Mouse (Mus musculus): ENCODE data around the gene Espn. TPM values are rescaled to one million over a fixed set of nuclear protein-coding genes. Genes with fewer than 3 reads are reported as not detected.

Espn gene
- total RNA-seq, 1 experiment = 5.6 TPM

DNA sequence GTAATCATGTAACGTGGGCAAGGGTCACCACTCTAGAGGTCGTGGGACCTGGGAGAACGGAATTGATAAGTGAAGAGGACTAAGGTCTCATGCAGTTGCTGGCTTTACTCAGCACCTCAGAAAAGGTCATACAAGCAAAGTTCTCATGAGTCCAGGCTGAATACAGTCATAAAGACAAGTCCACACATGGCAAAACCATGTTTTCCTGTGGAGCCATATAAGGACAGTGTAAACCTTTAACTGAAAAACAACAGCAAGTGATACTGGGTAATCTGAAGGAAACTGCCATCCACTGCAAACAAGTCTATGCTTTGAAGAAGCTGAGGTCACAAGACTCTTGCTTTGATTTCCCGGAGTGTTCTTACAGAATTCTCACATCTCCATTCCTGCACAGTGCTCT is 37.5 kb upstream of the Espn start:
- DNase-seq (ENCODE audit: low read depth, low spot score) = no peak
- Histone ChIP-seq H3K9me3 (ENCODE audit: control insufficient read depth, insufficient read depth, low read depth, low read length) (no peaks in the 10 kb centered on the region), H3K36me3 (ENCODE audit: control insufficient read depth, insufficient read depth, low read length, poor library complexity, severe bottlenecking) (no peaks in the 10 kb centered on the region), H3K9ac (ENCODE audit: insufficient read depth, low read depth, low read length, poor library complexity, severe bottlenecking) (no peak overlapping the region), H3K27ac (ENCODE audit: insufficient read depth, low read depth, low read length, poor library complexity, severe bottlenecking) (no peak overlapping the region), H3K4me1 (ENCODE audit: control insufficient read depth in 2 of 2, insufficient read depth in 2 of 2, low read length in 2 of 2, poor library complexity in 1 of 2) (peaks cover 5 to 23% of the 10 kb centered on the region in 2 experiments), H3K4me3 (ENCODE audit: insufficient read depth in 1 of 2, low read depth in 1 of 2, low read length in 2 of 2, poor library complexity in 1 of 2, severe bottlenecking in 1 of 2) (no peak overlapping the region)
- in situ Hi-C loops (cut with MboI; ENCODE audit: low sequenced_read_pairs in 2 of 2, unreplicated experiment in 2 of 2) = no loop called here
- TF ChIP-seq ZNF384 (IDR thresholded peaks at IDR 0.05; ENCODE audit: low read depth, low read length) (no peak), MAFK (IDR thresholded peaks at IDR 0.05; ENCODE audit: insufficient read depth, low read depth, low read length) (no peak), ZC3H11A (IDR thresholded peaks at IDR 0.05; ENCODE audit: borderline replicate concordance, low read depth, low read length) (no peak), HCFC1 (IDR thresholded peaks at IDR 0.05; ENCODE audit: borderline replicate concordance, insufficient read depth, low read length) (no peak), CHD2 (IDR thresholded peaks at IDR 0.05; ENCODE audit: low read depth, low read length) (no peak)

- Histone ChIP-seq H3K4me1 (ENCODE audit: control insufficient read depth in 2 of 2, insufficient read depth in 2 of 2, low read length in 2 of 2, poor library complexity in 1 of 2) (peaks cover 2 to 19% of the 10 kb centered on the region in 2 experiments), H3K4me3 (ENCODE audit: insufficient read depth in 1 of 2, low read depth in 1 of 2, low read length in 2 of 2, poor library complexity in 1 of 2, severe bottlenecking in 1 of 2) (no peak overlapping the region), H3K36me3 (ENCODE audit: control insufficient read depth, insufficient read depth, low read length, poor library complexity, severe bottlenecking) (no peaks in the 10 kb centered on the region), H3K27ac (ENCODE audit: insufficient read depth, low read depth, low read length, poor library complexity, severe bottlenecking) (no peak overlapping the region), H3K9me3 (ENCODE audit: control insufficient read depth, insufficient read depth, low read depth, low read length) (no peaks in the 10 kb centered on the region), H3K9ac (ENCODE audit: insufficient read depth, low read depth, low read length, poor library complexity, severe bottlenecking) (no peak overlapping the region)
- in situ Hi-C loops (cut with MboI; ENCODE audit: low sequenced_read_pairs in 2 of 2, unreplicated experiment in 2 of 2) = no loop called here
- DNase-seq (ENCODE audit: low read depth, low spot score) = no peak
- TF ChIP-seq HCFC1 (IDR thresholded peaks at IDR 0.05; ENCODE audit: borderline replicate concordance, insufficient read depth, low read length) = no peak
- no peak for TF ChIP-seq ZNF384 (IDR thresholded peaks at IDR 0.05; ENCODE audit: low read depth, low read length)
- TF ChIP-seq ZC3H11A (IDR thresholded peaks at IDR 0.05; ENCODE audit: borderline replicate concordance, low read depth, low read length) = no peak
- no peak for TF ChIP-seq CHD2 (IDR thresholded peaks at IDR 0.05; ENCODE audit: low read depth, low read length)
- no peak for TF ChIP-seq MAFK (IDR thresholded peaks at IDR 0.05; ENCODE audit: insufficient read depth, low read depth, low read length)
Observed at GRCm38 (mm10) chr4:152189071-152189470, 36.9 kb upstream of the Espn start.

GRCm38 (mm10) chr4:152188651-152189050 is 36.5 kb upstream of the Espn start:
- peaks cover 2 to 19% of the 10 kb centered on the region in 2 experiments for H3K4me1 ChIP-seq (ENCODE audit: control insufficient read depth in 2 of 2, insufficient read depth in 2 of 2, low read length in 2 of 2, poor library complexity in 1 of 2)

GRCm38 (mm10) chr4:152187142-152187541 is 35.0 kb upstream of the Espn start:
- Histone ChIP-seq H3K9ac (ENCODE audit: insufficient read depth, low read depth, low read length, poor library complexity, severe bottlenecking) (peak overlapping the region; percentile 28; the same call in 1 of the 2 replicates), H3K9me3 (ENCODE audit: control insufficient read depth, insufficient read depth, low read depth, low read length) (no peaks in the 10 kb centered on the region), H3K36me3 (ENCODE audit: control insufficient read depth, insufficient read depth, low read length, poor library complexity, severe bottlenecking) (no peaks in the 10 kb centered on the region; the same call in 1 of the 2 replicates), H3K4me3 (ENCODE audit: insufficient read depth in 1 of 2, low read depth in 1 of 2, low read length in 2 of 2, poor library complexity in 1 of 2, severe bottlenecking in 1 of 2) (no peak overlapping the region), H3K27ac (ENCODE audit: insufficient read depth, low read depth, low read length, poor library complexity, severe bottlenecking) (no peak overlapping the region), H3K4me1 (ENCODE audit: control insufficient read depth in 2 of 2, insufficient read depth in 2 of 2, low read length in 2 of 2, poor library complexity in 1 of 2) (peaks cover 1 to 16% of the 10 kb centered on the region in 2 experiments)
- in situ Hi-C loops (cut with MboI; ENCODE audit: low sequenced_read_pairs in 2 of 2, unreplicated experiment in 2 of 2) = no loop called here
- TF ChIP-seq CHD2 (IDR thresholded peaks at IDR 0.05; ENCODE audit: low read depth, low read length) = no peak
- TF ChIP-seq MAFK (IDR thresholded peaks at IDR 0.05; ENCODE audit: insufficient read depth, low read depth, low read length) = no peak
- no peak for TF ChIP-seq ZC3H11A (IDR thresholded peaks at IDR 0.05; ENCODE audit: borderline replicate concordance, low read depth, low read length)
- DNase-seq (ENCODE audit: low read depth, low spot score) = no peak

More at GRCm38 (mm10) chr4:152188651-152189050, 36.5 kb upstream of the Espn start:
- Histone ChIP-seq H3K4me3 (ENCODE audit: insufficient read depth in 1 of 2, low read depth in 1 of 2, low read length in 2 of 2, poor library complexity in 1 of 2, severe bottlenecking in 1 of 2) (no peak overlapping the region), H3K9me3 (ENCODE audit: control insufficient read depth, insufficient read depth, low read depth, low read length) (no peaks in the 10 kb centered on the region), H3K9ac (ENCODE audit: insufficient read depth, low read depth, low read length, poor library complexity, severe bottlenecking) (no peak overlapping the region), H3K36me3 (ENCODE audit: control insufficient read depth, insufficient read depth, low read length, poor library complexity, severe bottlenecking) (no peaks in the 10 kb centered on the region), H3K27ac (ENCODE audit: insufficient read depth, low read depth, low read length, poor library complexity, severe bottlenecking) (no peak overlapping the region)
- DNase-seq (ENCODE audit: low read depth, low spot score) = no peak
- TF ChIP-seq MAFK (IDR thresholded peaks at IDR 0.05; ENCODE audit: insufficient read depth, low read depth, low read length) = no peak
- TF ChIP-seq ZC3H11A (IDR thresholded peaks at IDR 0.05; ENCODE audit: borderline replicate concordance, low read depth, low read length) = no peak
- TF ChIP-seq CHD2 (IDR thresholded peaks at IDR 0.05; ENCODE audit: low read depth, low read length) = no peak
- TF ChIP-seq ZNF384 (IDR thresholded peaks at IDR 0.05; ENCODE audit: low read depth, low read length) = no peak
- TF ChIP-seq HCFC1 (IDR thresholded peaks at IDR 0.05; ENCODE audit: borderline replicate concordance, insufficient read depth, low read length) = no peak
- in situ Hi-C loops (cut with MboI; ENCODE audit: low sequenced_read_pairs in 2 of 2, unreplicated experiment in 2 of 2) = no loop called here
